Mouse (Mus musculus) erythroid progenitor cell, adult 5-6 weeks (primary cell): ENCODE measurements around the gene Atp5e. TPM values are rescaled to one million over a fixed set of nuclear protein-coding genes. Genes with fewer than 3 reads are reported as not detected.

Source experiments
- ATAC-seq: replicated peaks from 2 replicates; pipeline ENCODE4 v1.8.0; 2016; ENCODE audit warnings: moderate number of reproducible peaks, mild to moderate bottlenecking, moderate TSS enrichment, inconsistent platforms; ENCODE audit not compliant: poor library complexity, low FRiP score, severe bottlenecking
- total RNA-seq, 2 experiments: library from RNA; stranded (forward) in 1 of 2; stranded (reverse) in 1 of 2; fragments of 150-400 nt in 1 of 2; fragments of 186-747, 209-891 nt in 1 of 2; gene quantifications; 2 replicates each; pipeline versions ENCODE4 v1.2.3 to v1.2.4; 2015 to 2017; ENCODE audit warnings: low replicate concordance in 2 of 2

Atp5e gene
- total RNA-seq, 2 experiments from 2014 or later = 130 to 204 TPM

- no peak for ATAC-seq
These were observed 39.4 kb downstream of the Atp5e start for GRCm38 (mm10) chr2:174424301-174425085.

DNA sequence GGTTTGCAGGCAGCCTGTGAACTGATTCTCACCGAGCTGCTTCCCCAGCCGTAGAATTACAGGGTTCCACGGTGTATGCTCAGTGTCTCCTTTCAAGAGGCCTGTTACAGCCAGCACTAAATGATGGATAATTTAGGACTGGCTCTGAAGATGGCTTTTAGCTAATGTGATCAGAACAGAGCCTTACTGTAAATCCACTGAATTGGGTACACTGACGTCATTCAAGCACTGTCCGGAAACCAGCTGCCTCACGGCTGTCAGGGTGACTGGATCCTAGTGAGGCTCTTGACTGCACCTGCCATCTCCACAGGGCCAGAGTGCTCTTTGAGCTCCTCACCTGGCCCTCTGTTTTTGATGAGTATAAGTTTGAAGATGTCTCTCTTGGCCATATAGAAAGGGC is 42.8 kb downstream of the Atp5e start:
- no peak for ATAC-seq

DNA sequence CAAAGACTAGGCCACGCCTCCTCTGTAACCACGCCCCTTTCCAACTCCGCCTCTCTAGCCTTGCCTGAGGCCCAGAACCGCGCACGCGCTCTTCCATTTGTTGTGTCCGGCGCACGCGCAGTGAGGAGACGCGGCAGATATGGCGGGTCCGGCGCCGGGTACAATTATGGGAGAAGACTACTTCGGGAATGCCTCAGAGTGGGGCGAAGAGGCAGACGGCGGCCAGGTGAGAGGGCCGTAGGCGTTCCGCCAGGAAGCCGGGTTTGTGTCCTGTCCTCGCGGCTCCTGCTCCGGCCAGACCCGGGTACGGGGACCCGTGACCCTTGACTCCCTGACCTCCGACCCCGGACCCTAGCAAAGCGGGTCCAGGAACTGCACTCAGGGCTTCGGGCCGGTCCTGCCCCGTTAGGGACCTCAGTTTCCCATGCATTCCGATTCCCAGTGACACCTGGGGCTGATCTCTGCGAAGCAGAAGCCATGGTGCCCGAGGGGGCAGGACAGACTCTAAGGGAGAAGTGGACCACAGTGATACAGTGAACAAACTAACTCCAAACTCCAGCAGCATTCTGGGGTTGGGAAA is 48.1 kb downstream of the Atp5e start, which contains the start of gene Nelfcd:
Nelfcd (plus strand) TSS at position 74 of the 580 bp plus-strand sequence.
- peak; percentile 88 for ATAC-seq

DNA sequence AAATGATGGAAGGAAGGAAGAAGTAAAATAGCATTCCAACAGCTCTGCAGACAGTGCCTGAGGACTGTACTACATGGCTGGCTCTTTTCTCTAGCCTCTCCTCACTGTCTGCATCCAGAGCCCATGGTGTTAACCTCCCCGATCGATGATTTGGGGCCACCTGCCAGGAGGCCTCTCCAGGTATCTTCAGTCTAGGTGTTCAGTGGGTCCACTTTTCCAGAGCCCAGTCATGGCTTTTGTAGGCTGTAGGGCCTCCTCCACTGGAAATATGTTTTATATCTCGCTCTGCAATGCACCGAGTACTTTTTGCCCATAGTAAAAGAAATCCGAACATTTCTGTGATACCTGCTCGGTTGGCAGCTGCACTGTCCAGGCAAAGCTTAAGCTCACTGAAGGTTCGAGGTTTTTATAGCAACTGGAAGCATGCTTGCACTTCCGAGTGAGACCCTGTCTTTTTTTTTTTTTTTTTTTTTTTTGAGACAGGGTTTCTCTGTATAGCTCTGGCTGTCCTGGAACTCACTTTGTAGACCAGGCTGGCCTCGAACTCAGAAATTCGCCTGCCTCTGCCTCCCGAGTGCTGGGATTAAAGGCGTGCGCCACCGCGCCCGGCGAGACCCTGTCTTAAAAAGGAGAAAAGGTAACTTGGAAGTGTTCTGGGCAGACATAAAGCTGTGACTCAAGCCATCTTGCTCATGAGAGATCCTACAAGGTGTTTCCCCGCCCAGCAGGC is 48.7 kb downstream of the Atp5e start:
- no peak for ATAC-seq

DNA sequence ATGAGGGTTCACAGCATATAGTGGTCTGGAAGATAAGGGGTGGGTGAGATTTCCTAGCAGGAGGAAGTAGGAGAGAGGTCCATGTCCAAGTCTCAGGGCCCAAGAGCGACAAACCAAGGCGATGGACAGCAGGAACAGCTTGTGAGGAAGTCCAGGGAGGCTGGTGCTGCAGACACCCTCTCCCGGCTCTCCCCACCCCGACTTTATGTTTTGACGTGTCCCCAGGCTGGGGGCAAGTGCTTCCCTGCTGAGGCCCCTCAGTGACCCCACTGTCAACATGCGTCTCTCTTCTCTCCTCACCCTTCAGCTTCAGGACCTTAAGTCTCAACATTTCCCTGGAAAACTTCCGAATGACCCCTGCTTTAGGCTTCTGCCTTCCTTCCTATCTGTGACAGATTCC is 50.8 kb downstream of the Atp5e start:
- ATAC-seq = no peak

Other genes with a start within 250 kb of the Atp5e start
- gene Gnas, start 179.8 kb downstream of the Atp5e start, total RNA-seq (2015; ENCODE audit: low replicate concordance) = 338 and 377 TPM in 2 replicates
- 196 and 201 TPM in 2 replicates for gene Gnas, start 179.8 kb downstream of the Atp5e start, total RNA-seq (2017; ENCODE audit: low replicate concordance)
- gene Gm20721, start 117.4 kb downstream of the Atp5e start, total RNA-seq (2015; ENCODE audit: low replicate concordance) = not detected in 2 replicates
- gene Gm20721, start 117.4 kb downstream of the Atp5e start, total RNA-seq (2017; ENCODE audit: low replicate concordance) = 0.61 and 11.9 TPM in 2 replicates
- 88.0 and 149 TPM in 2 replicates for gene Nelfcd, start 48.3 kb downstream of the Atp5e start, total RNA-seq (2015; ENCODE audit: low replicate concordance)
- gene Nelfcd, start 48.3 kb downstream of the Atp5e start, total RNA-seq (2017; ENCODE audit: low replicate concordance) = 77.8 and 90.2 TPM in 2 replicates
- 43.2 TPM in 2 replicates for gene Ctsz, start 25.1 kb downstream of the Atp5e start, total RNA-seq (2015; ENCODE audit: low replicate concordance)
- gene Ctsz, start 25.1 kb downstream of the Atp5e start, total RNA-seq (2017; ENCODE audit: low replicate concordance) = 33.8 and 34.8 TPM in 2 replicates
- gene Tubb1, start 13.4 kb downstream of the Atp5e start, total RNA-seq (2015; ENCODE audit: low replicate concordance) = 5.4 TPM in 1 of 2 replicates, not detected in the other
- 2.0 and 2.3 TPM in 2 replicates for gene Tubb1, start 13.4 kb downstream of the Atp5e start, total RNA-seq (2017; ENCODE audit: low replicate concordance)
- 43.6 and 51.5 TPM in 2 replicates for gene Prelid3b, start 9.0 kb upstream of the Atp5e start, total RNA-seq (2015; ENCODE audit: low replicate concordance)
- 86.8 and 131 TPM in 2 replicates for gene Prelid3b, start 9.0 kb upstream of the Atp5e start, total RNA-seq (2017; ENCODE audit: low replicate concordance)
- 0.84 and 1.4 TPM in 2 replicates for gene Zfp831, start 179.4 kb upstream of the Atp5e start, total RNA-seq (2015; ENCODE audit: low replicate concordance)
- gene Zfp831, start 179.4 kb upstream of the Atp5e start, total RNA-seq (2017; ENCODE audit: low replicate concordance) = 1.0 and 1.2 TPM in 2 replicates